Mouse (Mus musculus) large intestine, adult 2 months (tissue): ENCODE measurements around the gene Fbxl15. TPM values are rescaled to one million over a fixed set of nuclear protein-coding genes. Genes with fewer than 3 reads are reported as not detected.

Experiments used
- DNase-seq: peaks from one replicate; pipeline ENCODE4 v3.0.0-alpha.2; 2012; ENCODE audit warnings: low read depth, low spot score
- WGBS: fragments of 180-500 bp; shearing (Covaris S2); methylation state at CpG from one replicate; pipeline ENCODE4 v1.1.7; 2018; 5-methylcytosine and 5-hydroxymethylcytosine counted together
- polyA plus RNA-seq: library from polyadenylated mRNA; depleted of rRNA; stranded (reverse); fragments of >200 nt; gene quantifications from 2 replicates; pipeline ENCODE4 v1.2.3, GENCODE M21; 2012

The Fbxl15 gene
- polyA plus RNA-seq, 1 experiment: 14.5 TPM

DNA sequence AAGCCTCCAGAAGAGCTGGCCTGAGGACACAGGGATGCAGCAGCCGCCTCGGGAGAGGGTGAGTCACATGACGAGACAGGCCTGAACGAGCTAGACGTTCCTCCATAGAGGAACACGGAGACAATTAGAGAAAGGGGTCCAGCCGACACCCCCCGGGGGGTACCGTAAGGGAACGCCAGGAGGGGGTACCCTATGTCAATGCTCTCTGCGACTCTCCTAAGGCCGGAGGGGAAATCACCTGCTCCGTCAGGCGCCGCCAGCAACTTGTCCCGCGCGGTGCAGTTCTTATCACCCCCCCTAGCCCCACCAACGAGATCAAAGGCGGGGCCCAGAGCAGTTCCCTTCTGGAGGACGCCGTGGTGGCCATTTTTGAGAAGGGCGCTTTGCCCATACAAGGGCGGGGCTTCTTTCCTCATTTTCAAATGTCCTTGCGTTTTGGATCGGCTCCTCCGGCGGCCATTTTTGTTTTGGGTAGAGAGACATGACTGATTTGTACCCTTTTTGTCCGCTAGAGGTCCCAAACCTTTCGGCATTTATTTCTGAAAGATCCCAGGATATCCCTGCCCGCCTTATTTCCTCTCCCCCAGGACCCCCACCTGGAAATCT is 10.4 kb downstream of the Fbxl15 start, which contains the start of gene Cuedc2:
TSS of gene Cuedc2 (minus strand) at position 372 of the 606 bp plus-strand sequence.
- no peak for DNase-seq
- under 1% methylated on average over 31 of the region's 31 CpGs for WGBS

DNA sequence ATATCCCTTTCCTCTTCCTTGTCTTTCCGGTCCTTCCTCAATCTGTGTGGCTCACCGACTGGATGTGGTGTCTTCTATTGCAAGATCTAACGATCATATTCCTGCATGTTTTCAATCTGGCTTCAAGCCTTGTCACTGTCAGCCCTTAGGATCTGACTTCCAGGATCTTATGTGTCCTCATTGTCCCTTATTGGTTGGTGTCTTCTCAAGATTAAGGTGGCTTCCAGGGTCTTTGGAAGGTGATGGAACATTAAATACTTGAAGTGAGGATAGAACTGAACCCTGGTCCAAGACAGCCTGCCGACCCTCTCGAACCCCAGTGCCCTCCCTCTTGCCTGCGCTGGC is 10.9 kb downstream of the Fbxl15 start:
- DNase-seq: no peak

GRCm38 (mm10) chr19:46339287-46339971 is 11.4 kb downstream of the Fbxl15 start:
- 17% methylated on average over 7 of the region's 7 CpGs for WGBS

More for the DNA sequence above, 10.9 kb downstream of the Fbxl15 start:
- WGBS: 26% methylated on average over 6 of the region's 6 CpGs

GRCm38 (mm10) chr19:46344710-46345419 is 16.9 kb downstream of the Fbxl15 start:
- 8% methylated on average over 7 of the region's 7 CpGs for WGBS

More at GRCm38 (mm10) chr19:46339287-46339971, 11.4 kb downstream of the Fbxl15 start:
- no peak for DNase-seq

DNA sequence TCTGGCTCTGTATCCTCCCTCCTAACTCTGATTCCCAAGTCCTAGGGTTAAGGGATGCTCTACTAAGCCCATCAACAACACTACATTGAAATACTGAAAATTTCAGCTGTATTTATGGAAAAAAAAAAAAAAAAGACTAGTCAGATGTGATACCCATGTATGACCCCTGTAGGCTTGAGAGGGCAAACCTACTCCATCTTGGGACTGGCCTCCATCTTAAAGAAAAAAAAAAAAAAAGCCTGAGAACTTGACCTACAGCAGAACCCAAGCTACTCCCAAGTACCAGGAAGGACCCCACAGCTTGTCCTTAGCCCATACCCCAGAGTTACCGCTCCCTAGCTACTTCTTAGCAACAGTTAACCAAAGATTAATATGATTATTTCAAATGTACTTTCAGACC is 19.2 kb downstream of the Fbxl15 start:
- no peak for DNase-seq
- WGBS: 94% methylated on average over 1 of the region's 1 CpGs

More at GRCm38 (mm10) chr19:46344710-46345419, 16.9 kb downstream of the Fbxl15 start:
- DNase-seq: no peak

DNA sequence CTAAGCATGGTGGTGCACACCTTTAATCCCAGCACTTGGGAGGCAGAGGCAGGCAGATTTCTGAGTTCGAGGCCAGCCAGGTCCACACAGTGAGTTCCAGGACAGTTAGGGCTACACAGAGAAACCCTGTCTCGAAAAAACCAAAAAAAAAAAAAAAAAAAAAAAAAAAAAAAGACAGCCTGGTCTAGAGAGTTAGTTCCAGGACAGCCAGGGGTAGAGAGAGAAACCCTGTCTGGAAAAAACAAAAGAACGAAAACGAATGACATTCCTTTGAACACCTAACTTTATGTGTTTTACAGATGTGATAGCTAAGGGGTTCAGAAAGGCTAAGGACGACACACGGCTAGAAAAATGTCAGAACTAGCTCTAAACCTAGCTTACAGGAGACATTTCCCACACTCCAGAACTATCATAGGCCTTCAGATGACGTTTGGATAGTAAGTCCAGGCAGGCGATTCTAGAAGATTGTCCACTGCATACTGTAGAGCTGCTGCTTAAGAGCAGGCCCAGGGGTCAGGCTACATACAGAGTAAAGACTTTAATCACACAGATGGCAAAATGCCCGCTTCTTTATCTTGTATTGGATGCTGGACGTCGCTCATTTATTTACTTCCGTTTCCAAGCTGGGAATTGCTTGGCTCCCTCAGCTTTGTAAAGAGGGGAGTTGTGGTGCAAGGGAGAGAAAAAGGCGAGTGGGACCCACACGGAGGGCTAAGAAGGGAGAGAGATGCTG is 20.1 kb downstream of the Fbxl15 start:
- DNase-seq: no peak
- 15% methylated on average over 14 of the region's 14 CpGs for WGBS

GRCm38 (mm10) chr19:46348761-46349458 is 20.9 kb downstream of the Fbxl15 start:
- under 1% methylated on average over 78 of the region's 78 CpGs for WGBS
- DNase-seq: no peak

- no peak for DNase-seq
Observed at GRCm38 (mm10) chr19:46349550-46349949, 21.6 kb downstream of the Fbxl15 start.

GRCm38 (mm10) chr19:46350168-46350932 is 22.4 kb downstream of the Fbxl15 start, which contains the start of gene 2310034G01Rik:
Gene 2310034G01Rik (minus strand): TSS chr19:46350302.
- 23% methylated on average over 10 of the region's 10 CpGs for WGBS

More at GRCm38 (mm10) chr19:46349550-46349949, 21.6 kb downstream of the Fbxl15 start:
- 19% methylated on average over 6 of the region's 6 CpGs for WGBS

DNA sequence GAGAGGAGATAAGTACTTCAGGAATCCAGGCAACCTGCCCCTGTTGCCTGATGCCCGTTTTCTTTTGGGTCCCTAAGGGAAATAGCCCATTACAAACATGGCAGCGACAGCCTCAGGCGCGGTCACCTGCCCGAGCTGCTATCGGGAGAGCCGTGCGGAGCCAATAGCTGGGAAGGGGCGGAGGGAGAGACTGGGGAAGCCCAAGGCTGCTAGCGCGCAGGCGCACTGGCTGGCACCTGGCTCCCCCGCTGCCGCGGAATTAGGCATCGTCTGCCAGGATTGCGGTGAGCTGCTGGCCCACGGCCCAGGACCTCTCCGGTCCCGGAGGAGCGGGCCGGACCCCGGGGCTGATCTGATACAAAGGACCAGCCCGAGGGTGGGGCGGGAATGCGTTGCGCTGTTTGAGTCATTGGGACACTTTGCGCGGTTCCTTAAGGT is 28.7 kb downstream of the Fbxl15 start:
- DNase-seq: no peak
- WGBS: under 1% methylated on average over 29 of the region's 29 CpGs

More at GRCm38 (mm10) chr19:46350168-46350932, 22.4 kb downstream of the Fbxl15 start, which contains the start of gene 2310034G01Rik:
- DNase-seq: no peak

DNA sequence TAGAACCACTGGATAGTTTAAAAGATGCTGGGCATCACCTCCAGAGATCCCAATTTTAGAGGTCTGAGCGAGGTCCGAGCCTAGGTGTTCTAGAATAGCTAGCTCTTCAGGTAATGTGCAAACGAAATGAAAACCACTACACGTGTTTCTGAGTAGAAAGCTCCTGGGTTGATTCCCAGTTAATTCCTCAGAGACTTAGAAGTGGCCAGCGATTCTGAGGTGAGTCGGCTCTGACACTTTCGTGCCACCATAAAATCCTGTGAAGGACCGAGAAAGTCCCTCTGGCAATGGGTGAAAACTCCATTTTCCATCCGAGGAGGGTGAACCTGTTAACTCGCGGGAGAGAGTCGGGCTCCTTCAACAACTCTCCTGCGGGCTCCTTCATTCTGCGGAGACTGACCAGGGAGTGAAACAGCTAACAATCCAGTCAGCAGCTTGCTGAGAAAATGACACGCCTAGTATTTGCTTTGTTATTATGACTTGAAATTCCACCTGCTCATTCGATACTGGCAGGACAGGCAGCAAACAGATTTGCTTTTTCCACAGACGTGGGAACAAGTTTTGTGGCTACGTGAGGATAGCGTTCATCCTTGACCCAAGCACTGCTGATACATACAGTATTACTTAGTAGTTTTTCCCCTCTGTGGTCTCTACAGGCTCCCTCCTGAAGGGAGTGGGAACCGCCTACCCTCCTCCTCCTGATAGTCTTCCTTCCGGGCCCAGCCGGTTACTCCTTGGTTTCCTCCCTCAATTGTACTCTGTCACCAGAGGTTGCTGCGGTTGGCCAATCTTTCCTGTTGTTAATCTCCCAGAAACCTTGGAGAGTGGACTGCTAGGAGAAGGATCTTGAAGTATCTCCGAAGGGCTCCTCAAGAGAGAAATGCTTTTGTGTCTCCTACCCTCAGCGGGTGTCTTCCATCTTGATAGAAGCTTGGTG is 29.6 kb downstream of the Fbxl15 start:
- no peak for DNase-seq
- 9% methylated on average over 25 of the region's 25 CpGs for WGBS

GRCm38 (mm10) chr19:46358381-46358780 is 30.4 kb downstream of the Fbxl15 start:
- no peak for DNase-seq
- 29% methylated on average over 4 of the region's 4 CpGs for WGBS

- 88% methylated on average over 8 of the region's 8 CpGs for WGBS
Observed at GRCm38 (mm10) chr19:46362104-46362503, 34.1 kb downstream of the Fbxl15 start.

GRCm38 (mm10) chr19:46363294-46364009 is 35.5 kb downstream of the Fbxl15 start:
- 72% methylated on average over 11 of the region's 11 CpGs for WGBS
- DNase-seq: no peak

More at GRCm38 (mm10) chr19:46362104-46362503, 34.1 kb downstream of the Fbxl15 start:
- no peak for DNase-seq

GRCm38 (mm10) chr19:46367798-46368590 is 40.0 kb downstream of the Fbxl15 start:
- DNase-seq: no peak
- 81% methylated on average over 23 of the region's 23 CpGs for WGBS

DNA sequence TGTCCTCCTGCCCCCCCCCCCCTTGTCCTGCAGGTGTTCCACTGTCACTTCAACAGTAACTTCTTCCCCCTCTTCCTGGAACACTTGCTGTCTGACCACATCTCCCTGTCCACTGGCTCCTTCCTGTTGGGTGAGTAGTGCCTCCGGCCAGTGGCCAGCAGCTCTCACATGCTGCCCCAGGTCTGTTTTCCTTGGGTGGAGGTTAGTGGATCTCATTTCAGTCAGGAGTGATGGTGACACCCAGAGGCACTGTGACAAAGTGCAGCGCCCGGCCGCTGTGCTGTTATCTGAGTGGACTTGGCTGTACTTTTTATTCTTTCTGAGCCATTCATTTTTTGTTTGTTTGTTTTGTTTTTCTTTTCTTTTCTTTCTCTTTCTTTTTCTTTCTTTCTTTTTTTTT is 41.2 kb downstream of the Fbxl15 start:
- DNase-seq: no peak
- WGBS: 11% methylated on average over 4 of the region's 4 CpGs
